Mouse (Mus musculus): Measurements from ENCODE around the gene Med31. TPM values are rescaled to one million over a fixed set of nuclear protein-coding genes. Genes with fewer than 3 reads are reported as not detected.

Gene Med31
- polyA plus RNA-seq, 1 experiment from 2014 or later, result 57.6 TPM

Other genes starting within 250 kb of the Med31 start
- gene Aipl1, start 178.1 kb downstream of the Med31 start, polyA plus RNA-seq (2016; fragmentation: Nextera tagmentation; extraction: Ambion mirVana), result 0.25 and 0.40 TPM in 2 replicates
- gene Pimreg, start 173.6 kb downstream of the Med31 start, polyA plus RNA-seq (2016; fragmentation: Nextera tagmentation; extraction: Ambion mirVana), result 98.6 and 104 TPM in 2 replicates
- 1.1 and 1.8 TPM in 2 replicates for gene Pitpnm3, start 79.8 kb downstream of the Med31 start, polyA plus RNA-seq (2016; fragmentation: Nextera tagmentation; extraction: Ambion mirVana)
- 0.91 and 1.1 TPM in 2 replicates for gene Gm43951, start 8.8 kb downstream of the Med31 start, polyA plus RNA-seq (2016; fragmentation: Nextera tagmentation; extraction: Ambion mirVana)
- 19.6 and 19.9 TPM in 2 replicates for gene 4933427D14Rik, start 8.1 kb downstream of the Med31 start, polyA plus RNA-seq (2016; fragmentation: Nextera tagmentation; extraction: Ambion mirVana)
- 159 and 167 TPM in 2 replicates for gene Txndc17, start 8.0 kb downstream of the Med31 start, polyA plus RNA-seq (2016; fragmentation: Nextera tagmentation; extraction: Ambion mirVana)
- 0.36 and 0.52 TPM in 2 replicates for gene Slc13a5, start 51.6 kb upstream of the Med31 start, polyA plus RNA-seq (2016; fragmentation: Nextera tagmentation; extraction: Ambion mirVana)
- gene Xaf1, start 86.0 kb upstream of the Med31 start, polyA plus RNA-seq (2016; fragmentation: Nextera tagmentation; extraction: Ambion mirVana), result 1.9 and 2.6 TPM in 2 replicates
- not detected in 2 replicates for gene Fbxo39, start 98.9 kb upstream of the Med31 start, polyA plus RNA-seq (2016; fragmentation: Nextera tagmentation; extraction: Ambion mirVana)
- 6.6 and 7.9 TPM in 2 replicates for gene Tekt1, start 146.8 kb upstream of the Med31 start, polyA plus RNA-seq (2016; fragmentation: Nextera tagmentation; extraction: Ambion mirVana)
- 14.5 and 15.3 TPM in 2 replicates for gene Smtnl2, start 196.1 kb upstream of the Med31 start, polyA plus RNA-seq (2016; fragmentation: Nextera tagmentation; extraction: Ambion mirVana)
- 0.32 TPM in 1 of 2 replicates, not detected in the other for gene Ggt6, start 219.9 kb upstream of the Med31 start, polyA plus RNA-seq (2016; fragmentation: Nextera tagmentation; extraction: Ambion mirVana)
- 112 and 123 TPM in 2 replicates for gene Mybbp1a, start 225.8 kb upstream of the Med31 start, polyA plus RNA-seq (2016; fragmentation: Nextera tagmentation; extraction: Ambion mirVana)